Mouse (Mus musculus) embryonic facial prominence, embryonic 12.5 days (tissue): ENCODE results near the gene Retreg3. TPM values are rescaled to one million over a fixed set of nuclear protein-coding genes. Genes with fewer than 3 reads are reported as not detected.
"Not testable (repeated sequence)": the region's sequence is repeated elsewhere in the genome, so short reads cannot be mapped to it uniquely, and the experiment has no call there.

Experiments
- ATAC-seq: fragments of 200-750 bp; cut with Nextera tagmentation; 2 replicates; pipeline ENCODE4 v1.8.0; 2017; ENCODE audit not compliant: insufficient number of reproducible peaks, insufficient read depth, low FRiP score, low TSS enrichment
- H3K27ac ChIP-seq: fragments of 300-500 bp; sonication (generic); 2 replicates; pipeline ENCODE4 v1.5.1; 2016; ENCODE audit warnings: mild to moderate bottlenecking
- H3K27me3 ChIP-seq: fragments of 300-500 bp; sonication (generic); 2 replicates; pipeline ENCODE4 v1.6.1; 2016; ENCODE audit warnings: mild to moderate bottlenecking, moderate library complexity
- H3K36me3 ChIP-seq: fragments of 300-500 bp; sonication (generic); 2 replicates; pipeline ENCODE4 v1.6.1; 2016; ENCODE audit warnings: mild to moderate bottlenecking
- H3K4me1 ChIP-seq: fragments of 300-500 bp; sonication (generic); 2 replicates; pipeline ENCODE4 v1.6.1; 2016
- H3K4me2 ChIP-seq: fragments of 300-500 bp; sonication (generic); replicated peaks from 2 replicates; pipeline ENCODE4 v1.6.1; 2016; ENCODE audit warnings: mild to moderate bottlenecking, moderate library complexity
- H3K4me3 ChIP-seq: fragments of 300-500 bp; sonication (generic); 2 replicates; pipeline ENCODE4 v1.5.1; 2016; ENCODE audit warnings: mild to moderate bottlenecking
- H3K9ac ChIP-seq: fragments of 300-500 bp; sonication (generic); 2 replicates; pipeline ENCODE4 v1.6.1; 2016; ENCODE audit warnings: mild to moderate bottlenecking, moderate library complexity
- H3K9me3 ChIP-seq: fragments of 300-500 bp; sonication (generic); 2 replicates; pipeline ENCODE4 v1.6.1; 2016; ENCODE audit warnings: mild to moderate bottlenecking, moderate library complexity
- WGBS: fragments of 180-500 bp; shearing (Covaris S2); methylation state at CpG from one replicate; pipeline ENCODE4 v1.1.7; 2016; 5-methylcytosine and 5-hydroxymethylcytosine counted together
- polyA plus RNA-seq: library from polyadenylated mRNA; unstranded; fragments of >200 nt; fragmentation: Nextera tagmentation; extraction: Ambion mirVana; gene quantifications from 2 replicates; pipeline ENCODE4 v1.2.1, GENCODE M21; 2016

Gene Retreg3
- polyA plus RNA-seq, 1 experiment from 2014 or later: 18.6 TPM

DNA sequence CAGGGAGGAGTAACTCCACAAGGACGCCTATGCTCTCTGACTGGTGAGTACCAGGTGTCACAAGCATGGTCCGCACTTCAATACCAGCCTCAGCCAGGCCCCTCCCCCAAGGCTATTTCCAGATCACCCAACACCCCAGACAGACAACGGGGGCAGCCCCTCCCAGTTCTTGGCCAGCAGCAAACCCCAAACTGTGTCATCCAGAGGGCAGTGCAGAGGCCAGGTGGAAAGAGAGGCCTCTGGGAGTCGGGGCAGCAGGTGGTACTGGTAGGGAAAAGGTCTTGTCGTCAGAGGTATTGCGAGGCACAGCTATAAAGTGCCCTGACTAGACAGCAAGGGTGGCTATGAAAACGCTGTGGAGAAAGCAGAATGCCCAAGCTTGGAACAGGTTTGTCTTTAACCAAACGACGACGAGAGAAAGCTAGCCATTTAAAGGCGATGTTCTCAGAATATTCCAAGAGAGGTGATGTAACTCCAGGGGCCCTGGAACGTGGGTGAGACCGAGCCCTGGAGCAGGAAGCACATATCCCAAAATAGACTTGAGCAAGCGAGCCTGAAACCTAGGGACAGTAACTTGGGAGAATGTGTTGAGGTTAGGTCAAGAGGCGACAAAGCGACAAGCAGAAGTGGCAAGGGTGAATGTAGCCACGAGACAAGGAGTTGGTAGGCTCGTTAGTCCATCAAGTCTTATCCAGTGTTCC, 10.5 kb upstream of the Retreg3 start:
- H3K4me3 ChIP-seq: no peak overlapping the region
- H3K27me3 ChIP-seq: no peaks in the 10 kb centered on the region
- no peak for ATAC-seq
- no peaks in the 10 kb centered on the region for H3K4me1 ChIP-seq
- H3K9me3 ChIP-seq: no peaks in the 10 kb centered on the region
- H3K9ac ChIP-seq: no peak overlapping the region
- peaks cover 19% of the 10 kb centered on the region for H3K36me3 ChIP-seq
- no peak overlapping the region for H3K4me2 ChIP-seq
- WGBS: 51% methylated on average over 18 of the region's 18 CpGs
- H3K27ac ChIP-seq: no peak overlapping the region

DNA sequence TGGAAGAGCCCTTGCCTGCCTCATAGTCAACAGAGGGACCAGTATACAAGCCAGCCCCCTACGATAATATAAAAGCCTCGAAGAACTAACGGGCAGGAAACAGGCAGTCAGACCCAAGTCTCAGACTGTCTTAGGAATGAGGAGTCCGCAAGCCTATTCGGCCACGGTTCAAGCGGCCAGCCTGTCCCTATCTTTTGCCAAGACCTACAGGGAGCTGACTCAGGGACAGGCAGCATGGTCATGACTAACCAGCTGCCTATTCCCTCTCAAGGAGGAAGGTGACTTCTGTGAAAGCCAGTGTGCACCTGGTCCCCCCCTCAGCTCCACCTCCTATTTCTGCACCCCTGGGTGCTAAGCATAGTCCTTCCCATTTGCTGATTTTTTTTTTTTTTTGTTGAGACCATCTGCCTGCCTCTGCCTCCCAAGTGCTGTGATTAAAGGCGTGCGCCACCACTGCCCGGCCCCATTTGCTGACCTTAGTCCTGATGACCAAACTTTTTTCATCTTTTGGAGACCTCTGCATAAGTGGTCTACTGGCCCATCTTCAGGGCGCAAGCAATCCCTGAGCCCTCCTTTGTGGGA, 9.4 kb upstream of the Retreg3 start:
- no peak overlapping the region for H3K4me3 ChIP-seq
- 83% methylated on average over 11 of the region's 11 CpGs for WGBS
- H3K4me2 ChIP-seq: no peak overlapping the region
- H3K9me3 ChIP-seq: no peaks in the 10 kb centered on the region
- H3K27me3 ChIP-seq: no peaks in the 10 kb centered on the region
- H3K27ac ChIP-seq: no peak overlapping the region
- peaks cover 26% of the 10 kb centered on the region for H3K36me3 ChIP-seq
- no peak overlapping the region for H3K9ac ChIP-seq
- H3K4me1 ChIP-seq: no peaks in the 10 kb centered on the region
- ATAC-seq: no peak

DNA sequence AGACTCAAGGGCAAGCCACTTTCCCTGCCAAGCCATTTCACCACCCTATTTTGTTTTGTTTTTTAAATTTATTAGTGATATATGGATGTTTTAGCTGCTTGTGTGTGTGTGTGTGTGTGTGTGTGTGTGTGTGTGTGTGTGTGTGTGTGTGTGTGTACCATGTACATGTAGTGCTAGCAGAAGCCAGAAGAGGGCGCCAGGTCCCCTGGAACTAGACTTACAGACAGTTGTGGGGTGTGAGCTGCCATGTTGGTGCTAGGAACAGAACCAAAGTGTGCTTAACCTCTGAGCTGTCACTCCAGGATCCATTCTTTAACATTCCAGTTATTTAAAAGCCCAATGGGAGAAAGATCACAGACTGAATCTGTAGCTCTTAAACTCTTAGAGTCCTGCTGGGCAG, 7.4 kb upstream of the Retreg3 start:
- Histone ChIP-seq H3K27ac (no peak overlapping the region), H3K4me1 (no peaks in the 10 kb centered on the region), H3K4me2 (no peak overlapping the region), H3K9ac (no peak overlapping the region), H3K27me3 (no peaks in the 10 kb centered on the region), H3K9me3 (no peaks in the 10 kb centered on the region), H3K4me3 (no peak overlapping the region), H3K36me3 (peaks cover 45% of the 10 kb centered on the region)
- WGBS: 89% methylated on average over 1 of the region's 1 CpGs
- no peak for ATAC-seq

DNA sequence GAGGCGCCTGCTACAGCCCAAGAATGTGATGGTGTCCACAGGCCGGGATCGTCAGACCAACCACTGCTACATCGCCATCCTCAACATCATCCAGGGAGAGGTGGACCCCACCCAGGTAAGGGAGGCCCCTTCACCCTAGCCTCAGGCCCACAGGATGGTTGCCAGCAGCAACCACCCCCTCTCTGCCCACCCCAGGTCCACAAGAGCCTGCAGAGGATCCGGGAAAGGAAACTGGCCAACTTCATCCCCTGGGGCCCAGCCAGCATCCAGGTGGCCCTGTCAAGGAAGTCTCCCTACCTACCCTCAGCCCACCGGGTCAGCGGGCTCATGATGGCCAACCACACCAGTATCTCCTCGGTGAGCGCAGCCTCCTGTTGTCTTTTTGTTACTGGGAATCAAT, 5.3 kb upstream of the Retreg3 start:
- H3K27me3 ChIP-seq, H3K27ac ChIP-seq, H3K4me3 ChIP-seq, H3K4me2 ChIP-seq, ATAC-seq, H3K9me3 ChIP-seq, H3K9ac ChIP-seq: not testable (repeated sequence)
- Histone ChIP-seq H3K4me1 (peaks cover 12% of the 10 kb centered on the region), H3K36me3 (peaks cover 45% of the 10 kb centered on the region)
- 92% methylated on average over 9 of the region's 9 CpGs for WGBS

DNA sequence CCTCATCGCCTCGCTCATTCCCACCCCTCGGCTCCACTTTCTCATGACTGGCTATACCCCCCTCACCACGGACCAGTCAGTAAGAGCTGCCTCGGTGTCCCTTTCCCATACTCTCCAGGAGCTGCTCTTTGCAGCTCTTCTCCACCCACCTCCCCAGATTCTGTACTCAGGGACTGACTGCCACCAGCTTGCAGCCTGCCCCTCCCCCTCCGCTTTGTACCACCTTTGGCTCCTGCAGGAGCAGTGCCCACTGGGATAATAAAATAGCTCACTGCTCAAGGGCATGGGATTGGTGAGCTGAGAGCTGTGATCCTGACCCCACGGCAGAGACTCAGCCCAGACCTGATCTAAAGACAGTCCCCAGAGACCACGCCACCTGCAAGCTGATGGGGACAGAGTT, 4.8 kb upstream of the Retreg3 start:
- peaks cover 12% of the 10 kb centered on the region for H3K4me1 ChIP-seq
- WGBS: 92% methylated on average over 8 of the region's 8 CpGs
- not testable (repeated sequence) for H3K4me3 ChIP-seq, ATAC-seq, H3K9me3 ChIP-seq, H3K27me3 ChIP-seq, H3K4me2 ChIP-seq, H3K27ac ChIP-seq, H3K9ac ChIP-seq
- peaks cover 45% of the 10 kb centered on the region for H3K36me3 ChIP-seq

DNA sequence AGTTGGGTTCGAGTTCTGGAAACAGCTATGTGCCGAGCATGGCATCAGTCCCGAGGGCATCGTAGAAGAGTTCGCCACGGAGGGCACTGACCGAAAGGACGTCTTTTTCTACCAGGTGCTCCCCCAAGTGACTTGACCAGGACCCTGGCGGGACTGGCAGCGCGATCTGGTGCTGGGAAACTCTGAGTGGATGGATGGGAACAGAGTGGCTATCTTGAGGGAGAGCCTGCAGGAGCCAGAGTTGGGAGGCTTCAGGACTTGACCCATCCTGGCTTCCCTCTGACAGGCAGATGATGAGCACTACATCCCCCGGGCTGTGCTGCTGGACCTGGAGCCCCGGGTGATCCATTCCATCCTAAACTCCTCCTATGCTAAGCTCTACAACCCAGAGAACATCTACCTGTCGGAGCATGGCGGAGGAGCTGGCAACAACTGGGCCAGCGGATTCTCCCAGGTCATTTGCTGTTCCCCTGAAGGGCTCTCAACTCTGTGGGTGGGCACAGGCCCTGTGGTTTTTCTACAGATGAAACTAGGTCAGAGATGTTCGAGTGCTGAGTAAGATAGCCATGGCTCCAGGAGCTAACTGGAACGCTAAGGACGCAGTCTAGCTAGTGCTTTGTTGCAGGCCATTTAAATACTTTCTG, 974 bp upstream of the Retreg3 start:
- H3K4me3 ChIP-seq: peak overlapping the region; percentile 92
- H3K4me1 ChIP-seq: peaks cover 27% of the 10 kb centered on the region
- H3K27me3 ChIP-seq: no peaks in the 10 kb centered on the region
- H3K9ac ChIP-seq: peak overlapping the region; percentile 63
- H3K9me3 ChIP-seq: no peaks in the 10 kb centered on the region
- 25% methylated on average over 19 of the region's 19 CpGs for WGBS
- ATAC-seq: no peak
- peaks cover 36% of the 10 kb centered on the region for H3K36me3 ChIP-seq
- H3K27ac ChIP-seq: peak overlapping the region; percentile 86
- peak overlapping the region; percentile 96 for H3K4me2 ChIP-seq

DNA sequence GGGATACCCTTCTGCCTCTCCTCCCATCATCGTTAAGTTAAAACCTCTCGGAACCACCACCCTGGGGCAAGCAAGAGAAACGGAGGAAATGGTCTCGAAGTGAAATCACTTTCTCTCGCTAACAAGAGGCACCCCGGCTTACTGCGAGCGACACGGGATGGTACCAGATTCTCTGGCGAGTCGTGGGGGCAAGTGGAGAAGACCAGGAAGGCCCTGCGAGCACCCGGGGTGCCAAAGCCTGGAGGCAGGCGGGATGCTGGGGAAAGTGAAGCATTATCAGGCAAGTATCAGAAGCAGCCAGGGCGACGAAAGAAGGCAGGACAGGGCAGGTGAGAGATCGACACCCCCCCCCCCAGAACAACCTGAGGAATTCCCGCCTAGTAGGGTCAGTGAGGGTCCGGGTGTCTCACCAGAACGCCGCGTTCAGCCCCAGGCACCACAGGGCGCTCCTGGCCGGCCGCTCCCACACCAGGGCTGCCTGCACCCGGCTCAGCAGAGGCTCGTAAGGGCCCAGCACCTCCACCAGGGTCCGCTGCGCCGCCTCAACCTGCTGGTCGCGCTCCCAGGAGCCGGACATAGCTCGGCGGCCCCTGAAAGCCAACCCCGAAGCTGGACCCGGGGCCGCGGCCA, 447 bp downstream of the Retreg3 start:
- Histone ChIP-seq H3K4me2 (peak overlapping the region; percentile 96), H3K27me3 (no peaks in the 10 kb centered on the region), H3K9ac (peak overlapping the region; percentile 93), H3K27ac (peak overlapping the region; percentile 86), H3K4me1 (peaks cover 27% of the 10 kb centered on the region), H3K9me3 (no peaks in the 10 kb centered on the region), H3K36me3 (peaks cover 24% of the 10 kb centered on the region), H3K4me3 (peak overlapping the region; percentile 92)
- peak; percentile 79; the same call in 1 of the 2 replicates for ATAC-seq
- under 1% methylated on average over 35 of the region's 39 CpGs for WGBS

DNA sequence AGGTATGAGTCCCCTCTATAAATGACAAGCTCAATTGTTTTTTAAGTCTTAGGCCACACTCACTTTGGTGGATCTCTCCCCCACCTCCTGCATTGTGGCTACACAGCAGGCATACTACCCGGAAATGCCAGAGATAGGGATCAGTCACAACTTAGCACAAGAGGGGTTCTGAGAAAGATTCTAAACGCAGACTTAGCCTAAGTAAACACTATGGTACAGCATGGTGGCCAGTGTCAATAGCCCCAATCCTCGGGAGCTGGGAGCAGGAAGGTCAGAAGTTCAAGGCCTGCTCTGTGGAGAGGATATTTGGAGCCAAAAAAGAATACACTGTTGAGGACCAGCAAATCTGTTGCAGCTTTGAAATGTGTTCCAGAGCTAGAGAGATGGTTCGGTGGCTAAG, 1.6 kb downstream of the Retreg3 start:
- WGBS: 38% methylated on average over 4 of the region's 4 CpGs
- H3K27me3 ChIP-seq: no peaks in the 10 kb centered on the region
- no peak for ATAC-seq
- H3K9ac ChIP-seq: peak overlapping the region; percentile 28
- H3K36me3 ChIP-seq: peaks cover 15% of the 10 kb centered on the region
- peaks cover 27% of the 10 kb centered on the region for H3K4me1 ChIP-seq
- H3K27ac ChIP-seq: no peak overlapping the region
- H3K4me3 ChIP-seq: peak overlapping the region; percentile 92
- H3K9me3 ChIP-seq: no peaks in the 10 kb centered on the region
- H3K4me2 ChIP-seq: peak overlapping the region; percentile 96

DNA sequence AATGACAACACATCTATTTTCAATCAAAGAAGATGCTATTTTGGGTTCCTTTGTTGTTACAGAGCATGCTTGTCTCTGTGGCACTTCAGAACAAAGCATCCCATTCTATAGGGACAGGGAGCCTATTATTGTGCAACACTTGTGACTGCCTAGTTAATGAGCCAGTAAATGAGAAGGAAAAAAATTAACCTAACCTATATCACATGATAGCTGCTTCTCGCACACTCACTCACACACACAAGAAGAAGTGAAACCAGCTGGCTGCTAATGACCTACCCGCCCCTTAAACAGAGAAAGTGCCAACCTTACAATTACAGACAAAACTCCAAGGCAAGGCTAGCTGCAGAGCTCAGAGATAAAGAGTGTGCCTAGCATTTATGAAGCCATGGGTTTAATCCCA, 4.1 kb downstream of the Retreg3 start:
- no peak overlapping the region for H3K27ac ChIP-seq
- no peak overlapping the region for H3K4me2 ChIP-seq
- H3K4me3 ChIP-seq: no peak overlapping the region
- no peak overlapping the region for H3K9ac ChIP-seq
- H3K4me1 ChIP-seq: peaks cover 17% of the 10 kb centered on the region
- no peak for ATAC-seq
- H3K27me3 ChIP-seq: no peaks in the 10 kb centered on the region
- H3K9me3 ChIP-seq: no peaks in the 10 kb centered on the region
- 79% methylated on average over 2 of the region's 2 CpGs for WGBS
- peaks cover 10% of the 10 kb centered on the region; the same call in 1 of the 2 replicates for H3K36me3 ChIP-seq

DNA sequence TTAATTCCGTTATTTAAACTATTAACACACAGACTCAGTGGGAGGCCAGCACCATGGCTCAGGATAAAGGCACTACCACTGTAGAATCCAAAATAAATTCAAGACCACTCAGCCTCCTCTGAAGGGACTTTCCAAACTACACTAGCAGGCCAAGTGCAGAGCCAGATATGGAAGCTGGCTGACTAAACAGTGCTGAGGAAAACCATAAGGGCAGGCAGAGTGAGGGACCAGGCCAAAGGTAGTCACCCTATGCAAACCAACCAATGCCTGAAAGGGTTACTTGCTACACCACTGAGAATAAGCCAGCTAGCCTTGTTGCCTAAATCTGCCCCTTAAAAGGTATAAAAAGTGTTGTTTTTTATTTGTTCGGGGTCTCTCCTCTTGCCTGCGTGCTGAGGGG, 7.5 kb downstream of the Retreg3 start:
- Histone ChIP-seq H3K9me3 (no peaks in the 10 kb centered on the region), H3K27me3 (no peaks in the 10 kb centered on the region), H3K4me1 (peaks cover 3% of the 10 kb centered on the region; the same call in 1 of the 2 replicates), H3K36me3 (peaks cover 9% of the 10 kb centered on the region; the same call in 1 of the 2 replicates), H3K27ac (no peak overlapping the region), H3K4me3 (no peak overlapping the region), H3K4me2 (no peak overlapping the region), H3K9ac (no peak overlapping the region)
- ATAC-seq: no peak
- WGBS: 91% methylated on average over 3 of the region's 3 CpGs

DNA sequence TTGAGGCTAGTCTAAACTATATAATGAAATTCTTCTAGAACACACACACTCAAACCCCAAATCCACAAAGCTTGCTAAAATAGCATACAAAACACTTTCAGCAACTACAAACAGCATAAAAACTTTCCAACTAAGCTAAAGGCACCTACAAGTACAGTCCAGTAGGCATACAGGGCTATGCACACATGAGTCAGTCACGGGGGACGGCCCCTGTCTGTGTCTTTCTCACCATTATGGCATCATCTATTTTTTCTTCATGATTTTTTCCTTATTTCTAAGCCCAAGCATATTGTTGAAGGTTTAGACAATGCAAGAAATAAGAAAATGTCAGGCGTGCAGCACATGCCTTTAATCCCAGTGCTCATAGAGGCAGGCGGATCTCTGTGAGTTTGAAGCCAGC, 8.5 kb downstream of the Retreg3 start:
- Histone ChIP-seq H3K4me3 (no peak overlapping the region), H3K27ac (no peak overlapping the region), H3K9ac (no peak overlapping the region), H3K36me3 (peaks cover 4% of the 10 kb centered on the region; the same call in 1 of the 2 replicates), H3K4me1 (peaks cover 3% of the 10 kb centered on the region; the same call in 1 of the 2 replicates), H3K4me2 (no peak overlapping the region), H3K9me3 (no peaks in the 10 kb centered on the region), H3K27me3 (no peaks in the 10 kb centered on the region)
- no peak for ATAC-seq
- WGBS: 88% methylated on average over 4 of the region's 4 CpGs
